Mouse (Mus musculus): ENCODE data around the gene Inafm2.

GRCm38 (mm10) chr2:118701161-118701560 is 44.4 kb upstream of the Inafm2 start:
- TF ChIP-seq CTCF (IDR thresholded peaks at IDR 0.05; ENCODE audit: control insufficient read depth, insufficient read depth, insufficient read length), result no peak
- TF ChIP-seq MYOG (IDR thresholded peaks at IDR 0.05; ENCODE audit: control insufficient read depth, extremely low read depth, insufficient read length), result no peak
- TF ChIP-seq USF1 (IDR thresholded peaks at IDR 0.05; ENCODE audit: low read depth), result no peak
- no peak for TF ChIP-seq MYOD1 (IDR thresholded peaks at IDR 0.05; ENCODE audit: control insufficient read depth, insufficient read length, low read depth)
- TF ChIP-seq MAX (IDR thresholded peaks at IDR 0.05), result no peak
- TF ChIP-seq FOSL1 (IDR thresholded peaks at IDR 0.05; ENCODE audit: insufficient read depth, low read length, poor library complexity, severe bottlenecking), result no peak
- TF ChIP-seq CEBPB (IDR thresholded peaks at IDR 0.05; ENCODE audit: low read depth), result no peak
